Mouse (Mus musculus): ENCODE measurements around the gene Wnt5b.
"Not testable (repeated sequence)": the region's sequence is repeated elsewhere in the genome, so short reads cannot be mapped to it uniquely, and the experiment has no call there.

GRCm38 (mm10) chr6:119481741-119482390, 62.3 kb downstream of the Wnt5b start:
- TF ChIP-seq CTCF, EP300 (IDR thresholded peaks at IDR 0.05; ENCODE audit: low read depth): not testable (repeated sequence)

Data from liver, embryonic 14.5 days (tissue).